Mouse (Mus musculus): ENCODE measurements around the gene Surf4.

DNA sequence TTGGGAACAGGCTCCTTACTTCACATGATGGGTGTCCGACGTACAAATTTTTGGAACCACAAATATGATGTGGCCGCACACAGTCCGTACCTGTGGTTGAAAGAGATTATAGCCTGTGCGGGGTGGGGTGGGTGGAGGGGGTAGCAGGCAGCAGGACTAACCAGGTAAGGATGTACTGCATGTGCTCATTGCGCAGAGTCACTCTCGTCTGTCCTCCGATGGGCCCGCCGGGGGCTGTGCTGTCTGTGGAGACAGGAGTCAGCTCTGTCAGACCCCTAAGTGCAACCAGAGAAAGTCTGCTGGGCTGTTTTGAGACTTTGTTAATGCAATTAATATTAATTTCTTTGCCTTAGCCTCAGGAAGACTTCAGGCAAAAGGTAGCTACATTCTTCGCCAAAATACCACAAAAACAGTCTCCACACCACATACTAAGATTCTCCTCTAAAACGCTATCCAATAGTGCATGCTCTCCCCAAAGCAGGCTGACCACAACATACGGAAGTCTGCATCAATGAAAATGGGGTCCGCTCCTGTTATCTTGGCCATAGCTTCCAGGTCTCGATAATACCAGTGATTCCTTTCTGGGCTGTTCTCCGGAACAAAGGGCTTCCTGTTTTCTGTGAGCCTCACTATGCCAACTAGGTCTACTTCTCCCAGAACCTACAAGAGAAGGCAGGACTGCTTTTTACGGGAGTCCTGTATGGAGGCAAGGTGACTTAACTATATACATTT is 20.1 kb downstream of the Surf4 start:
- no peak for TF ChIP-seq POLR2A (IDR thresholded peaks at IDR 0.05; ENCODE audit: borderline replicate concordance, extremely low read depth, insufficient read depth, insufficient read length, poor library complexity, severe bottlenecking)
- TF ChIP-seq CTCF (IDR thresholded peaks at IDR 0.05; ENCODE audit: borderline replicate concordance, extremely low read depth, insufficient read depth, insufficient read length): no peak

Measured in brain, embryonic 14.5 days (tissue).